Mouse (Mus musculus): ENCODE measurements around the gene Rpl23a. TPM values are rescaled to one million over a fixed set of nuclear protein-coding genes. Genes with fewer than 3 reads are reported as not detected.

The Rpl23a gene
- polyA plus RNA-seq, 1 experiment, result 4,612 TPM

- no peaks in the 10 kb centered on the region for H3K27me3 ChIP-seq (ENCODE audit: control insufficient read depth, insufficient read depth, insufficient read length)
- H3ac ChIP-seq (ENCODE audit: control insufficient read depth, insufficient read length, low read depth), result no peak overlapping the region
- no peak for TF ChIP-seq MAX (IDR thresholded peaks at IDR 0.05)
- TF ChIP-seq MYOG (IDR thresholded peaks at IDR 0.05; ENCODE audit: control insufficient read depth, extremely low read depth, insufficient read length), result no peak
- TF ChIP-seq MYOD1 (IDR thresholded peaks at IDR 0.05; ENCODE audit: control insufficient read depth, insufficient read length, low read depth), result no peak
- no peak for TF ChIP-seq CEBPB (IDR thresholded peaks at IDR 0.05; ENCODE audit: low read depth)
- TF ChIP-seq CTCF (IDR thresholded peaks at IDR 0.05; ENCODE audit: control insufficient read depth, insufficient read depth, insufficient read length), result no peak
- TF ChIP-seq USF1 (IDR thresholded peaks at IDR 0.05; ENCODE audit: low read depth), result no peak
- peaks cover 75% of the 10 kb centered on the region for H3K36me3 ChIP-seq (ENCODE audit: control insufficient read depth, insufficient read depth)
- H3K4me3 ChIP-seq (ENCODE audit: insufficient read depth, poor library complexity, severe bottlenecking), result no peak overlapping the region
- peaks cover 69% of the 10 kb centered on the region for H3K79me2 ChIP-seq (ENCODE audit: control insufficient read depth, insufficient read depth)
- H3K79me3 ChIP-seq (ENCODE audit: low read depth), result peaks cover 49% of the 10 kb centered on the region
Observed at GRCm38 (mm10) chr11:78160675-78161074, 22.7 kb downstream of the Rpl23a start.

DNA sequence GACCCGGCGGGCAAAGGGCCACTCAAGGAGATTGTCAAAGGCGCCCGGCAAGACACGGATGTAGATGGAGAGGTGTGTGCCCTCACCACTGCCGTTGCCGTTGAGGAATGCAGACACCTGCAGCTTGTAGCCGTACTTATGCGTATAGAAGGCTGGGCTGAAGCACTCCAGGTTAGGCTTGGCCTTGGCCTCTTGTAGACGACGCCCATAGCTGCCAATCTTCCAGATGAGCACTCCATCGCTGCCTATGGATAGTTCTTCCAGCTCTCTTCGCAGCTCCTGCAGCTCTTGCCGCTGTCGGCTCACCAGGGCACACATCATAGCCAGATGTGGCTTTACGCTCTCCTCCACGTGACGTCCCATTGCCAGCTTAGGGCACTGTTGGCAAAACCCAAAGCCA is 23.2 kb downstream of the Rpl23a start:
- Histone ChIP-seq H3K27me3 (ENCODE audit: control insufficient read depth, insufficient read depth, insufficient read length) (no peaks in the 10 kb centered on the region), H3K4me3 (ENCODE audit: insufficient read depth, poor library complexity, severe bottlenecking) (no peak overlapping the region), H3K79me2 (ENCODE audit: control insufficient read depth, insufficient read depth) (peaks cover 67% of the 10 kb centered on the region), H3K79me3 (ENCODE audit: low read depth) (peaks cover 49% of the 10 kb centered on the region), H3K36me3 (ENCODE audit: control insufficient read depth, insufficient read depth) (peaks cover 80% of the 10 kb centered on the region), H3ac (ENCODE audit: control insufficient read depth, insufficient read length, low read depth) (no peak overlapping the region)
- TF ChIP-seq USF1 (IDR thresholded peaks at IDR 0.05; ENCODE audit: low read depth) (no peak), CTCF (IDR thresholded peaks at IDR 0.05; ENCODE audit: control insufficient read depth, insufficient read depth, insufficient read length) (no peak), MYOG (IDR thresholded peaks at IDR 0.05; ENCODE audit: control insufficient read depth, extremely low read depth, insufficient read length) (no peak), MAX (IDR thresholded peaks at IDR 0.05) (no peak), CEBPB (IDR thresholded peaks at IDR 0.05; ENCODE audit: low read depth) (no peak), FOSL1 (IDR thresholded peaks at IDR 0.05; ENCODE audit: insufficient read depth, low read length, poor library complexity, severe bottlenecking) (no peak), MYOD1 (IDR thresholded peaks at IDR 0.05; ENCODE audit: control insufficient read depth, insufficient read length, low read depth) (no peak)

DNA sequence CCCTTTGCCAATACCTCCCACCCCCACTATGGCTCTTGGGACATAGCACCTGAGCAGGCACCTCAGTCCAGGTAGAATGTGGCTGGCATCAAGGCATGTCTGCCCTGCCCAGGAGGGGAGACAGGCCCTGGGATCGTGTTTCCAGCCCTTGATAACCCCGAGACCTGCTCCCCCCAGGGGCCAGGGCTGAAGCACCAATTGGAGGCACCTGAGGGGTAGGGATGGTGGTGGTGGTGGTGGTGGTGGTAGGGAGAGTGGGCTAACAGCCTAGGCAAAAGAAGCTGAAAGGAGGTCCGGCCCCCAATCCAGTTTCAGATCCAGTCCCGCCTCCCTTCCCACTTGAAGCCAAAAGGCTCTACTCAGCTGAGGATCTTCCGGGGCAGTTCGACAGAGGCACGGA is 23.8 kb downstream of the Rpl23a start:
- Histone ChIP-seq H3K36me3 (ENCODE audit: control insufficient read depth, insufficient read depth) (peaks cover 84% of the 10 kb centered on the region), H3K27me3 (ENCODE audit: control insufficient read depth, insufficient read depth, insufficient read length) (no peaks in the 10 kb centered on the region), H3ac (ENCODE audit: control insufficient read depth, insufficient read length, low read depth) (no peak overlapping the region), H3K4me3 (ENCODE audit: insufficient read depth, poor library complexity, severe bottlenecking) (no peak overlapping the region), H3K79me3 (ENCODE audit: low read depth) (peaks cover 43% of the 10 kb centered on the region), H3K79me2 (ENCODE audit: control insufficient read depth, insufficient read depth) (peaks cover 61% of the 10 kb centered on the region)
- TF ChIP-seq FOSL1 (IDR thresholded peaks at IDR 0.05; ENCODE audit: insufficient read depth, low read length, poor library complexity, severe bottlenecking) (no peak), MAX (IDR thresholded peaks at IDR 0.05) (no peak), MYOD1 (IDR thresholded peaks at IDR 0.05; ENCODE audit: control insufficient read depth, insufficient read length, low read depth) (no peak), MYOG (IDR thresholded peaks at IDR 0.05; ENCODE audit: control insufficient read depth, extremely low read depth, insufficient read length) (no peak), CTCF (IDR thresholded peaks at IDR 0.05; ENCODE audit: control insufficient read depth, insufficient read depth, insufficient read length) (no peak), USF1 (IDR thresholded peaks at IDR 0.05; ENCODE audit: low read depth) (no peak), CEBPB (IDR thresholded peaks at IDR 0.05; ENCODE audit: low read depth) (no peak)

DNA sequence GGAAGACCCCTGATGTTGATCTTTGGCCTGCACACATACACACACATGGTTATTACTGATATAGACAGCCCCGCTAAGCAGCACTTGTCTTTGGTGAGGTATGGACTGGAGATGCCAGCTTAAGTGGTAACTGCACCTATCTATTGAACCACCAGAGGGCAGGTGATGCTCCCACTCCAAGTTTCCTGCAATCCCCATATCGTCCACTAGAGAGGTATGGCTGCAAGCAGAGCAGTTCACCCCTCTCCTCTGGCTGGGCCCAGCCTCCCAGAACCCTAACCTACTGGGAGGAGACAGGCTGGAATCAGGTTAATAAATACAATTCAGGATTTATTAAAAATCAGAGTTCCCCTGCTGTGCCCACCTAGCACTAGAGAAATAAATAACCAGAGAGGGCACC is 24.3 kb downstream of the Rpl23a start:
- Histone ChIP-seq H3K79me3 (ENCODE audit: low read depth) (peaks cover 38% of the 10 kb centered on the region), H3K27me3 (ENCODE audit: control insufficient read depth, insufficient read depth, insufficient read length) (no peaks in the 10 kb centered on the region), H3K4me3 (ENCODE audit: insufficient read depth, poor library complexity, severe bottlenecking) (no peak overlapping the region), H3K79me2 (ENCODE audit: control insufficient read depth, insufficient read depth) (peaks cover 56% of the 10 kb centered on the region), H3K36me3 (ENCODE audit: control insufficient read depth, insufficient read depth) (peaks cover 88% of the 10 kb centered on the region), H3ac (ENCODE audit: control insufficient read depth, insufficient read length, low read depth) (no peak overlapping the region)
- TF ChIP-seq CEBPB (IDR thresholded peaks at IDR 0.05; ENCODE audit: low read depth) (no peak), FOSL1 (IDR thresholded peaks at IDR 0.05; ENCODE audit: insufficient read depth, low read length, poor library complexity, severe bottlenecking) (no peak), MYOG (IDR thresholded peaks at IDR 0.05; ENCODE audit: control insufficient read depth, extremely low read depth, insufficient read length) (no peak), USF1 (IDR thresholded peaks at IDR 0.05; ENCODE audit: low read depth) (no peak), MAX (IDR thresholded peaks at IDR 0.05) (peak; percentile 31), MYOD1 (IDR thresholded peaks at IDR 0.05; ENCODE audit: control insufficient read depth, insufficient read length, low read depth) (no peak), CTCF (IDR thresholded peaks at IDR 0.05; ENCODE audit: control insufficient read depth, insufficient read depth, insufficient read length) (peak; percentile 85)

- H3K79me2 ChIP-seq (ENCODE audit: control insufficient read depth, insufficient read depth), result peaks cover 28% of the 10 kb centered on the region
- no peak overlapping the region for H3K4me3 ChIP-seq (ENCODE audit: insufficient read depth, poor library complexity, severe bottlenecking)
- H3ac ChIP-seq (ENCODE audit: control insufficient read depth, insufficient read length, low read depth), result no peak overlapping the region
- H3K36me3 ChIP-seq (ENCODE audit: control insufficient read depth, insufficient read depth), result peaks cover 92% of the 10 kb centered on the region
- H3K79me3 ChIP-seq (ENCODE audit: low read depth), result peaks cover 11% of the 10 kb centered on the region
- no peak for TF ChIP-seq MAX (IDR thresholded peaks at IDR 0.05)
- H3K27me3 ChIP-seq (ENCODE audit: control insufficient read depth, insufficient read depth, insufficient read length), result no peaks in the 10 kb centered on the region
Observed at GRCm38 (mm10) chr11:78156156-78156699, 27.2 kb downstream of the Rpl23a start.

GRCm38 (mm10) chr11:78155674-78156073 is 27.7 kb downstream of the Rpl23a start:
- peaks cover 11% of the 10 kb centered on the region for H3K79me3 ChIP-seq (ENCODE audit: low read depth)

More at GRCm38 (mm10) chr11:78155674-78156073, 27.7 kb downstream of the Rpl23a start:
- Histone ChIP-seq H3ac (ENCODE audit: control insufficient read depth, insufficient read length, low read depth) (no peak overlapping the region), H3K27me3 (ENCODE audit: control insufficient read depth, insufficient read depth, insufficient read length) (no peaks in the 10 kb centered on the region), H3K79me2 (ENCODE audit: control insufficient read depth, insufficient read depth) (peaks cover 22% of the 10 kb centered on the region), H3K4me3 (ENCODE audit: insufficient read depth, poor library complexity, severe bottlenecking) (no peak overlapping the region), H3K36me3 (ENCODE audit: control insufficient read depth, insufficient read depth) (peaks cover 92% of the 10 kb centered on the region)
- TF ChIP-seq MAX (IDR thresholded peaks at IDR 0.05) (no peak), USF1 (IDR thresholded peaks at IDR 0.05; ENCODE audit: low read depth) (no peak), CTCF (IDR thresholded peaks at IDR 0.05; ENCODE audit: control insufficient read depth, insufficient read depth, insufficient read length) (no peak), MYOG (IDR thresholded peaks at IDR 0.05; ENCODE audit: control insufficient read depth, extremely low read depth, insufficient read length) (no peak), MYOD1 (IDR thresholded peaks at IDR 0.05; ENCODE audit: control insufficient read depth, insufficient read length, low read depth) (no peak), CEBPB (IDR thresholded peaks at IDR 0.05; ENCODE audit: low read depth) (no peak), FOSL1 (IDR thresholded peaks at IDR 0.05; ENCODE audit: insufficient read depth, low read length, poor library complexity, severe bottlenecking) (no peak)
